Mouse (Mus musculus): ENCODE measurements around the gene Derl3.

DNA sequence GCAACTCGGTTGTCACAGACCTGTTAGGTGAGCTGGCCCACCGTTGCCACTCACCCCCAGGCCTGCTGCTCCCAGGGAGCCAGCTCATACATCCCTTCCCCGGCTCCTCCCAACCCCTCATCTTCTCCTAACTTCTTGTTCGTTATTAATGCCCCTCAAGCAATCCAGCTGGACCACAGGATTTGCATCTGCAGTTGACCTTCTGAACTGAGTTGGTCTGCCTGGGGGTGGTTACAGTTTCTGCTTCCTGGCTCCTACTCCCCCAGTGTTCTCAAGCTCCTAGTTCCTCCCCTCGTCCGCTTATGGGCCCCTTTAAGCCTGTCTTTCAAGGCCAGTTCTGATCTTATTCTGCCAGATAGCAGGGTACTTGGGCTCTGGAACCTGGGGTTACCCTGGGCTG is 1.4 kb downstream of the Derl3 start:
- TF ChIP-seq CTCF (IDR thresholded peaks at IDR 0.05; ENCODE audit: low read depth, low read length) (no peak), TAL1 (conservative IDR thresholded peaks at IDR 0.05; ENCODE audit: low read depth, low read length) (no peak), POLR2AphosphoS5 (IDR thresholded peaks at IDR 0.05; ENCODE audit: insufficient replicate concordance, low read depth, low read length) (no peak), GATA2 (IDR thresholded peaks at IDR 0.05; ENCODE audit: borderline replicate concordance, low read depth, low read length) (no peak)
